Mouse (Mus musculus) cerebellum, adult 2 months (tissue): Measurements from ENCODE around the gene Manba.

Experiments
- CTCF ChIP-seq: fragments of 200-500 bp; IDR thresholded peaks from 2 replicates; pipeline ENCODE4 v1.5.1; 2011; ENCODE audit warnings: low read depth, mild to moderate bottlenecking, control low read depth, low read length, moderate library complexity, borderline replicate concordance; ENCODE audit not compliant: insufficient read depth
- POLR2A ChIP-seq: fragments of 200-500 bp; IDR thresholded peaks from 2 replicates; pipeline ENCODE4 v1.6.1; 2011; ENCODE audit warnings: low read length, control low read depth, borderline replicate concordance; ENCODE audit not compliant: insufficient read depth

- no peak for TF ChIP-seq CTCF
- no peak for TF ChIP-seq POLR2A
Observed at GRCm38 (mm10) chr3:135489865-135490520, 4.6 kb downstream of the Manba start.
